23 mouse cellular contexts compared by ENCODE assay signal in genomic region chr4:44705967-44706366, GRCm38 (mm10). TPM values are rescaled to one million over a fixed set of nuclear protein-coding genes. Genes with fewer than 3 reads are reported as not detected.
DNase-seq lines count a peak whose midpoint lies in the region; ATAC-seq and TF ChIP-seq lines count a peak whose summit lies in the region.
"Had no signal": no experiment of that assay in that cellular context is flagged by ENCODE, and none has a peak within 500 bp of the region (broad histone marks: within the 10 kb centered on the region; RNA-seq: fewer than 3 reads in every experiment).

No protein-coding gene starts in this region.

- H3K27me3 ChIP-seq in heart, adult 2 months (ENCODE audit: control insufficient read depth, insufficient read depth, low read length): peaks cover 37% of the 10 kb centered on the region
- peaks cover 95% of the 10 kb centered on the region for H3K27me3 ChIP-seq in midbrain, embryonic 11.5 days (ENCODE audit: control insufficient read depth, insufficient read depth, low read length)
- peaks cover 83% of the 10 kb centered on the region for H3K27me3 ChIP-seq in midbrain, embryonic 15.5 days (replicated peaks)
- H3K27me3 ChIP-seq in CH12.LX (replicated peaks): no peaks in the 10 kb centered on the region
- H3K27me3 ChIP-seq in spleen, adult 2 months (ENCODE audit: control insufficient read depth, insufficient read depth, low read length): peaks cover 3% of the 10 kb centered on the region; the same call in 1 of the 2 replicates
- peaks cover 99% of the 10 kb centered on the region for H3K27me3 ChIP-seq in liver, embryonic 11.5 days (replicated peaks; ENCODE audit: control insufficient read depth, insufficient read depth, low read length)

- ATAC-seq in midbrain, embryonic 11.5 days (ENCODE audit: low FRiP score): no peak
- ATAC-seq in midbrain, embryonic 15.5 days (replicated peaks): no peak
- ATAC-seq in liver, embryonic 11.5 days (replicated peaks; ENCODE audit: low FRiP score): no peak
- ATAC-seq: activated CD4-positive, CD25-positive, alpha-beta regulatory T cell, adult 4 months; hindbrain, embryonic 16.5 days; Patski had no signal

- H3K9me3 ChIP-seq in midbrain, embryonic 11.5 days (ENCODE audit: control insufficient read depth, low read length): no peaks in the 10 kb centered on the region
- no peaks in the 10 kb centered on the region for H3K9me3 ChIP-seq in midbrain, embryonic 15.5 days
- H3K9me3 ChIP-seq in CH12.LX (replicated peaks; ENCODE audit: low read length): peaks cover 26% of the 10 kb centered on the region
- no peaks in the 10 kb centered on the region for H3K9me3 ChIP-seq in liver, embryonic 11.5 days (ENCODE audit: control insufficient read depth, low read length)
- H3K9me3 ChIP-seq: forebrain, embryonic 10.5 days; limb, embryonic 15.5 days had no signal

- no peak for TF ChIP-seq EP300 in heart, adult 2 months (IDR thresholded peaks at IDR 0.05; ENCODE audit: insufficient read depth, low read depth, low read length)
- peak; percentile 90 for TF ChIP-seq EP300 in CH12.LX (IDR thresholded peaks at IDR 0.05; ENCODE audit: low read length)

- in situ Hi-C loops in CH12.LX (cut with MboI; ENCODE audit: low pct_ligation_motif_present, low pct_unique_long_range_greater_than_20kb, low sequenced_read_pairs): no loop called here

- DNase-seq in heart, adult 2 months: peak; percentile 21 to 55
- DNase-seq in heart, postnatal 4 days: no peak
- no peak for DNase-seq in midbrain, embryonic 11.5 days (ENCODE audit: low spot score, missing footprints)
- DNase-seq in CH12.LX (ENCODE audit: extremely low read depth): peak; percentile 96
- peak in 1 of 2 experiments; percentile 88 for DNase-seq in spleen, adult 2 months (ENCODE audit: low read depth in 1 of 2, low spot score in 2 of 2)
- DNase-seq in left cerebral cortex, postnatal 14 days (ENCODE audit: low spot score in 2 of 2): no peak
- DNase-seq in liver, embryonic 11.5 days (ENCODE audit: low spot score): no peak
- DNase-seq: adrenal gland, postnatal 36 days; cerebellum, adult 8-10 months; heart, adult 18-20 months; kidney, adult 2 months; kidney, postnatal 36 days; lung, embryonic 14.5 days; right cerebral cortex, postnatal 25 days had no signal

- dilution Hi-C loops in CH12.LX (cut with MboI; ENCODE audit: extremely low pct_ligation_motif_present, extremely low pct_unique_long_range_greater_than_20kb, low sequenced_read_pairs): no loop called here

- peak overlapping the region; percentile 65 for H3K4me2 ChIP-seq in midbrain, embryonic 11.5 days
- H3K4me2 ChIP-seq in midbrain, embryonic 15.5 days: no peak overlapping the region
- peak overlapping the region; percentile 95 for H3K4me2 ChIP-seq in CH12.LX (ENCODE audit: insufficient read depth, low read depth, poor library complexity, severe bottlenecking)
- no peak overlapping the region for H3K4me2 ChIP-seq in liver, embryonic 11.5 days
- H3K4me2 ChIP-seq: limb, embryonic 15.5 days; lung, embryonic 14.5 days had no signal

- H3K36me3 ChIP-seq in heart, adult 2 months (ENCODE audit: control insufficient read depth, insufficient read depth, low read length): no peaks in the 10 kb centered on the region
- no peaks in the 10 kb centered on the region for H3K36me3 ChIP-seq in midbrain, embryonic 11.5 days (ENCODE audit: control insufficient read depth, insufficient read depth, low read length)
- no peaks in the 10 kb centered on the region for H3K36me3 ChIP-seq in midbrain, embryonic 15.5 days (replicated peaks)
- H3K36me3 ChIP-seq in CH12.LX (replicated peaks in 1 of 2; ENCODE audit: control insufficient read depth in 1 of 2, insufficient read depth in 1 of 2, low read length in 1 of 2): peaks cover 22 to 47% of the 10 kb centered on the region in 2 experiments
- H3K36me3 ChIP-seq in spleen, adult 2 months (ENCODE audit: control insufficient read depth, insufficient read depth, low read length): peaks cover 23% of the 10 kb centered on the region
- no peaks in the 10 kb centered on the region for H3K36me3 ChIP-seq in liver, embryonic 11.5 days (ENCODE audit: control insufficient read depth, insufficient read depth, low read length)
- H3K36me3 ChIP-seq: forebrain, embryonic 10.5 days; limb, embryonic 15.5 days had no signal

- no peak for TF ChIP-seq POLR2A in heart, adult 2 months (IDR thresholded peaks at IDR 0.05; ENCODE audit: insufficient read depth, low read depth, low read length)
- peak; percentile 52; the same call in 1 of the 2 replicates for TF ChIP-seq POLR2A in CH12.LX (IDR thresholded peaks at IDR 0.05; ENCODE audit: low read depth, low read length)
- no peak for TF ChIP-seq POLR2A in spleen, adult 2 months (IDR thresholded peaks at IDR 0.05; ENCODE audit: low read depth, low read length)

- no peak overlapping the region for H3K27ac ChIP-seq in heart, adult 2 months
- H3K27ac ChIP-seq in midbrain, embryonic 11.5 days (ENCODE audit: low read depth, low read length): no peak overlapping the region
- no peak overlapping the region for H3K27ac ChIP-seq in midbrain, embryonic 15.5 days
- H3K27ac ChIP-seq in CH12.LX (ENCODE audit: insufficient read depth, low read depth): peak overlapping the region; percentile 77
- peak overlapping the region; percentile 94 for H3K27ac ChIP-seq in spleen, adult 2 months (ENCODE audit: insufficient read depth, low read length)
- H3K27ac ChIP-seq in liver, embryonic 11.5 days (ENCODE audit: low read depth, low read length): no peak overlapping the region
- H3K27ac ChIP-seq: forebrain, embryonic 10.5 days; limb, embryonic 15.5 days; stomach, postnatal 0 days had no signal

- H3K4me1 ChIP-seq in heart, adult 2 months (ENCODE audit: control insufficient read depth, insufficient read depth, low read length): no peaks in the 10 kb centered on the region
- H3K4me1 ChIP-seq in midbrain, embryonic 11.5 days (ENCODE audit: control insufficient read depth, insufficient read depth, low read length): peaks cover 18% of the 10 kb centered on the region
- peaks cover 36% of the 10 kb centered on the region for H3K4me1 ChIP-seq in midbrain, embryonic 15.5 days
- H3K4me1 ChIP-seq in CH12.LX (ENCODE audit: control insufficient read depth in 1 of 2, insufficient read depth in 2 of 2): peaks cover 8 to 36% of the 10 kb centered on the region in 2 experiments; a peak in 3 of 4 replicates
- peaks cover 12% of the 10 kb centered on the region for H3K4me1 ChIP-seq in spleen, adult 2 months (ENCODE audit: control insufficient read depth, insufficient read depth, insufficient read length)
- H3K4me1 ChIP-seq in liver, embryonic 11.5 days (replicated peaks; ENCODE audit: control insufficient read depth, insufficient read depth, low read length): 0 out of 2 replicates have a peak, but pooled peaks cover 2% of the 10 kb centered on the region

- no peak overlapping the region for H3K4me3 ChIP-seq in heart, adult 2 months
- 0 out of 2 replicates have a peak overlapping the region, but pooled peaks have one; percentile 5 for H3K4me3 ChIP-seq in midbrain, embryonic 11.5 days (ENCODE audit: low read depth, low read length)
- no peak overlapping the region for H3K4me3 ChIP-seq in midbrain, embryonic 15.5 days
- peak overlapping the region; percentile 50 to 66 (median 58) for H3K4me3 ChIP-seq in CH12.LX (replicated peaks in 1 of 3; ENCODE audit: low read depth in 2 of 3, low read length in 2 of 3, poor library complexity in 1 of 3)
- peak overlapping the region; percentile 44 for H3K4me3 ChIP-seq in spleen, adult 2 months (ENCODE audit: extremely low read depth, insufficient read depth, insufficient read length)
- no peak overlapping the region for H3K4me3 ChIP-seq in liver, embryonic 11.5 days (ENCODE audit: low read depth, low read length)
- H3K4me3 ChIP-seq: forebrain, embryonic 10.5 days; limb, embryonic 15.5 days had no signal

- intact Hi-C loops in heart, adult 2 months (cut with DNase I): no loop called here
- intact Hi-C loops in left cerebral cortex, postnatal 14 days (cut with DNase I): no loop called here

- TF ChIP-seq RAD21 in CH12.LX (IDR thresholded peaks at IDR 0.05; ENCODE audit: low read depth, low read length): peak; percentile 21

- WGBS in heart, adult 2 months: 2% methylated on average over 7 of the region's 7 CpGs
- WGBS in midbrain, embryonic 11.5 days: 2% methylated on average over 7 of the region's 7 CpGs
- 3% methylated on average over 7 of the region's 7 CpGs for WGBS in midbrain, embryonic 15.5 days
- 5% methylated on average over 7 of the region's 7 CpGs for whole genome bisulfite sequencing in spleen, adult 2 months
- 7% methylated on average over 7 of the region's 7 CpGs for WGBS in liver, embryonic 11.5 days

- TF ChIP-seq CTCF in heart, adult 2 months (IDR thresholded peaks at IDR 0.05): no peak
- TF ChIP-seq CTCF in CH12.LX (conservative IDR thresholded peaks at IDR 0.05 in 1 of 2, IDR thresholded peaks at IDR 0.05 in 1 of 2; ENCODE audit: low read depth in 2 of 2, low read length in 2 of 2): no peak
- no peak for TF ChIP-seq CTCF in spleen, adult 2 months (IDR thresholded peaks at IDR 0.05; ENCODE audit: extremely low read depth, insufficient read depth, insufficient read length, insufficient replicate concordance)

- H3K9ac ChIP-seq in heart, adult 2 months (ENCODE audit: low read depth, low read length): no peak overlapping the region
- H3K9ac ChIP-seq in midbrain, embryonic 11.5 days (ENCODE audit: low read length): 0 out of 2 replicates have a peak overlapping the region, but pooled peaks have one; percentile 14
- H3K9ac ChIP-seq in midbrain, embryonic 15.5 days: no peak overlapping the region
- H3K9ac ChIP-seq in CH12.LX (ENCODE audit: insufficient read depth, low read depth): peak overlapping the region; percentile 90
- H3K9ac ChIP-seq in liver, embryonic 11.5 days (ENCODE audit: low read depth, low read length): no peak overlapping the region
- H3K9ac ChIP-seq: limb, embryonic 15.5 days; lung, embryonic 14.5 days had no signal

- no peaks in the 10 kb centered on the region for H3K79me2 ChIP-seq in heart, adult 2 months (replicated peaks; ENCODE audit: control insufficient read depth, insufficient read depth, low read length)
- H3K79me2 ChIP-seq in CH12.LX (replicated peaks; ENCODE audit: control insufficient read depth, extremely low read depth, insufficient read depth, poor library complexity, severe bottlenecking): peaks cover 81% of the 10 kb centered on the region

RNA-seq across cellular contexts. Expression of gene Pax5, which starts 4.3 kb away (rescaled TPM):
- total RNA-seq in heart, adult 2 months (2021): 1 to 10 TPM in 1 of 2 experiments, under 1 TPM in 1; 0.68 to 1.5 TPM
- polyA plus RNA-seq in heart, adult 2 months (2012; rRNA removed): 0.67 and 1.1 TPM in 2 replicates
- total RNA-seq in heart, postnatal 4 days (2021): under 1 TPM; 0.18 to 0.71 TPM
- 4.1 and 4.8 TPM in 2 replicates for polyA plus RNA-seq in midbrain, embryonic 11.5 days (2014; fragmentation: Nextera tagmentation; extraction: Ambion mirVana)
- 7.8 and 9.1 TPM in 2 replicates for polyA plus RNA-seq in midbrain, embryonic 15.5 days (2015; fragmentation: Nextera tagmentation; extraction: Ambion mirVana)
- total RNA-seq in CH12.LX (2012; rRNA removed) (19.3 and 21.8 TPM in 2 replicates), CH12.LX (2014; rRNA removed) (12.7 and 13.5 TPM in 2 replicates)
- polyA plus RNA-seq in CH12.LX (2012; ENCODE audit: insufficient read length, low read depth): 47.4 and 57.4 TPM in 2 replicates
- 131 and 166 TPM in 2 replicates for polyA plus RNA-seq in spleen, adult 2 months (2012; rRNA removed)
- total RNA-seq in left cerebral cortex, postnatal 14 days (2021): under 1 TPM; 0.15 to 0.92 TPM
- not detected in 2 replicates for polyA plus RNA-seq in liver, embryonic 11.5 days (2014; fragmentation: Nextera tagmentation; extraction: Ambion mirVana)
- total RNA-seq: gastrocnemius, adult 8-10 months; megakaryocyte progenitor cell, adult 5-6 weeks had no signal
- polyA plus RNA-seq: lung, embryonic 14.5 days; Patski; stomach, postnatal 0 days had no signal

RNA-seq across cellular contexts. Expression of gene Zcchc7, which starts 49.7 kb away (rescaled TPM):
- total RNA-seq in heart, adult 2 months (2021): 10 to 100 TPM; 12.4 to 12.9 TPM
- polyA plus RNA-seq in heart, adult 2 months (2012; rRNA removed): 6.7 and 12.8 TPM in 2 replicates
- total RNA-seq in heart, postnatal 4 days (2021): 10 to 100 TPM; 18.2 to 27.4 TPM
- 19.5 TPM in 2 replicates for polyA plus RNA-seq in midbrain, embryonic 11.5 days (2014; fragmentation: Nextera tagmentation; extraction: Ambion mirVana)
- 35.3 and 37.1 TPM in 2 replicates for polyA plus RNA-seq in midbrain, embryonic 15.5 days (2015; fragmentation: Nextera tagmentation; extraction: Ambion mirVana)
- 24.2 and 25.2 TPM in 2 replicates for total RNA-seq in CH12.LX (2012; rRNA removed)
- 21.0 and 30.2 TPM in 2 replicates for total RNA-seq in CH12.LX (2014; rRNA removed)
- 27.6 and 29.8 TPM in 2 replicates for polyA plus RNA-seq in CH12.LX (2012; ENCODE audit: insufficient read length, low read depth)
- polyA plus RNA-seq in spleen, adult 2 months (2012; rRNA removed): 10.1 and 13.3 TPM in 2 replicates
- 10 to 100 TPM; 54.4 to 54.5 TPM for total RNA-seq in left cerebral cortex, postnatal 14 days (2021)
- polyA plus RNA-seq in liver, embryonic 11.5 days (2014; fragmentation: Nextera tagmentation; extraction: Ambion mirVana): 27.3 and 28.5 TPM in 2 replicates

Comparison
In these comparisons a context has a peak if more than half of its experiments do, and no peak if none do; other contexts are left out.
1. DNase-seq: peak in heart, adult 2 months (2 of 2) and CH12.LX (single experiment); none in heart, postnatal 4 days (single experiment), midbrain, embryonic 11.5 days (single experiment), left cerebral cortex, postnatal 14 days (0 of 2) and liver, embryonic 11.5 days (single experiment).
2. H3K4me3 ChIP-seq: peak in midbrain, embryonic 11.5 days (single experiment), CH12.LX (3 of 3) and spleen, adult 2 months (single experiment); none in heart, adult 2 months (single experiment), midbrain, embryonic 15.5 days (single experiment) and liver, embryonic 11.5 days (single experiment).
3. H3K9ac ChIP-seq: peak in midbrain, embryonic 11.5 days (single experiment) and CH12.LX (single experiment); none in heart, adult 2 months (single experiment), midbrain, embryonic 15.5 days (single experiment) and liver, embryonic 11.5 days (single experiment).
4. H3K4me2 ChIP-seq: peak in midbrain, embryonic 11.5 days (single experiment) and CH12.LX (single experiment); none in midbrain, embryonic 15.5 days (single experiment) and liver, embryonic 11.5 days (single experiment).
5. H3K27ac ChIP-seq: peak in CH12.LX (single experiment) and spleen, adult 2 months (single experiment); none in heart, adult 2 months (single experiment), midbrain, embryonic 11.5 days (single experiment), midbrain, embryonic 15.5 days (single experiment) and liver, embryonic 11.5 days (single experiment).